Mouse (Mus musculus) spleen, adult 18-20 months (tissue): ENCODE measurements around the gene Asah2.
"Not testable (repeated sequence)": the region's sequence is repeated elsewhere in the genome, so short reads cannot be mapped to it uniquely, and the experiment has no call there.

Source experiments
- DNase-seq, 2 experiments: peaks; one replicate each; pipeline ENCODE4 v3.0.0; 2022; ENCODE audit warnings: mixed read lengths in 2 of 2

The Asah2 gene

DNA sequence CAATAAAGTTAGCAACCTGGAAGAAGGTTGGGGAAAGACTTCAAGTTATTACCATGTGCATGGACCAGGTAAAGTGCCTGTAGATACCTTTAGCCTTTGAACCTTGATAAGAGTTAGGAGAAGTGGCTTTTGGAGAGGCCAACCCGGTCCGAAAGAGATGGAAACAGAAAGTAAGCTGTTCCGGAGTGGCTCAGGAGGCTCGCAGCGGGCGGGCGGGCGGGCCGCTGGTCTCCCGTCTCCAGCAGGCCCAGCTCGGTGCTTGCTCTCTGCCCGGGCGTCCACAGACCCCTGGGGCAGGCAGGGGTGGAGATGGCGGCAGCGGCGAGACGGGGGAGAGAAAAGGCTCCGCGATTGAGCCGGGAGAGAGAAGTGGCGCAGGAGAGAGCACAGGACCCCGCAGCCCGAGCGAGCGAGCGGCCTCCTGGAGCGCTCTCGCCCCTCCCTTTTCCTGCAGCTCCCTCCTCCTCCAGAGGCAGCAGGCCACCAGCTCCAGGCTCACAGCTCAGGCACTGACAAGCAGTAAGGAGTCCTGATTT lies at the start of gene Asah2:
TSS of gene Asah2 (minus strand) at position 441 of the 536 bp plus-strand sequence.
- peak; percentile 38 to 70 for DNase-seq

- no peak for DNase-seq
Measured at GRCm38 (mm10) chr19:32157045-32157444, 49.0 kb upstream of the Asah2 start.

DNA sequence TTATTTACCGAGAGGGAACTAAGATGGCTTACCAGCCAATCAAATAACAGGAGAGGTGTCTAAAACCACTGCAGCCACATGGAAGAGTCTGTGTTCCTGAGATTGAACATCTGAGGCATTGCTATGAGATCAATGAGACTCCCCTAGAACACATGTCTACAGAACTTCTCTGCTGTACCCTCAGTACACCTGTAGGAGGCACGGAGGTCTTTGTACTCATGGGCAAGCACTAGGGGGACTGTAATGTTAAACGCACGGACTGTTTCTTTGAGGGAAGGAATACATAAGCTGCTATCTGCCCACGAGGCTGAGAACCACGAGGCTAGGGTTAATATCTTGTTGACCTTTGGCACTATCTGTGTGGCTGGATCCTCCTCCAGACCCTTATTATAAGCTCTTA lies 44.5 kb upstream of the Asah2 start:
- no peak for DNase-seq

- no peak for DNase-seq
Measured at GRCm38 (mm10) chr19:32148710-32149109, 40.7 kb upstream of the Asah2 start.

- no peak for DNase-seq
Measured at GRCm38 (mm10) chr19:32142383-32142782, 34.4 kb upstream of the Asah2 start.

DNA sequence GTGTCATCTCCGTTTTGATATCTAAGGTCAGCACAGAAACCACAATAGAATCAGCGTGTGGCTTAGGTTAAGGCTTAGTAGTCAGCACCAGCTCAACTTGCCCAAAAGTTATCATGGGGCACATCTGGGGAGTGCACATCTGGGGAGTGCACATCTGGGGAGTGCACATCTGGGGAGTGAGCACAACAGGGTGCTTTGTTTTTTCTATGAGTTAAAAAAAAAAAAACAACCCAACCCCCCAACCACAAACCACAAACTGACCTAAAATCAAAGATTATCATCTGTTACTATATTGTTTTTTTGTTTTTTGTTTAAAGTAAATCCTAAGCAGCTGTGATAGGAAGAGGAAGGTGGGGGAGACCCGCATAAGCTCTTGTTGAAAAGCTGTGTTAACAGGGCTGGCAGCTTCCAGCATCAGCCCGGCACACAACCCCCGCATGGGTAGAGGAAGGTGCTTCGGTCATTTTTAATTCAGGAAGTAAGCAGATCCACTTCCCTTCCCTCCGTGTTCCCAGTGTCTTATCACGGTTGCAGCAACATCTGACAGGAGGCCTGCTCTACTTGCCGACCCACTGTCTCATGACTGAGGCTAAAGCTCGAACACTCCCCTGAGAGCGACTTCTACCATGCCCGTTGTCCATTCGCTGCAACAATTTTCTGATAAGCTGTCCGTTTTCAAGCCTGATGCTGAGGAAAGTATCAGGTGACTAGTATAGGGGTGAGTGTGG lies 30.5 kb upstream of the Asah2 start:
- no peak for DNase-seq

DNA sequence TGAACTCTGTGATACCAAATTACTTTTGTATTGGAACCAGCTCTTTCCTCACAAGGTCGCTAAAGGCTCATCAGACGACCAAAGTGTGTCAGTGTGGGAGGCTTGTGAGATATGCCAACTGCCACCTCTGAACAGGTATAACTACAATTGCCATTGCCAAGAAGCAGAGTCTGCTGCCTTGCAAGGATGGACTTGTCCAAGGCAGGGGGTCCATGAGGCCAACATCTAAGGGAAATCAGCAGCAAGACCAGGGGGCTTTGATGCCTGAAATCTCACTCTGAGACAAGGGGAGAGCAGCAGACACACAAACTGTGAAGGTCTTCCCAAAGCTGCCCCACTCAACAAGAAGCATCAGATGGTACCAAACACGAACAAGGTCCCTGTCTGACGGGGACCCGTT lies 29.9 kb upstream of the Asah2 start:
- DNase-seq, result no peak

- no peak for DNase-seq
Measured at GRCm38 (mm10) chr19:32136888-32137625, 29.0 kb upstream of the Asah2 start.

DNA sequence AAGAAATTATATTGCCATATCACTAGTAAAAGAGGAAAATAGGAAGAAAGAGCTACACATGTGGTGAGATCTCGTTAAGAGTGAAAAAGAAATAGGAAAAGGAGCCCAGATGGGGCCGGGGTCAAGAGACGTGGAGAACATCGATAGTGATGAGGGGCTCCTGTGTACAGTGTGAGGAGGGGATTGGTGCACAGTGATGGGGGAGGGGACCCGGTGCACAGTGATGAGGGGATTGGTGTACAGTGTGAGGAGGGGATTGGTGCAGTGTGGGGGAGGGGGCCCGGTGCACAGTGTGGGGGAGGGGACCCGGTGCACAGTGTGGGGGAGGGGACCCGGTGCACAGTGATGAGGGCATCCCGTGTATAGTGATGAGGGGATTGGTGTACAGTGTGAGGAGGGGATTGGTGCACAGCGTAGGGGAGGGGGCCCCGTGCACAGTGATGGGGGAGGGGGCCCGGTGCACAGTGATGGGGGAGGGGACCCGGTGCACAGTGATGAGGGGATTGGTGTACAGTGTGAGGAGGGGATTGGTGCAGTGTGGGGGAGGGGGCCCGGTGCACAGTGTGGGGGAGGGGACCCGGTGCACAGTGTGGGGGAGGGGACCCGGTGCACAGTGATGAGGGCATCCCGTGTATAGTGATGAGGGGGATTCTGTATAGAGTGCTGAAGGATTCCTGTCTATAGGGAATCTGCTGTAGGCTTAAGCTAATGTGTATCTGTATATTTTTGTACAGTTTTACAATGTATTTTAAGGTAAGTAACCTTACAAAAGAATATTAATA lies 23.9 kb upstream of the Asah2 start:
- DNase-seq, result not testable (repeated sequence)

DNA sequence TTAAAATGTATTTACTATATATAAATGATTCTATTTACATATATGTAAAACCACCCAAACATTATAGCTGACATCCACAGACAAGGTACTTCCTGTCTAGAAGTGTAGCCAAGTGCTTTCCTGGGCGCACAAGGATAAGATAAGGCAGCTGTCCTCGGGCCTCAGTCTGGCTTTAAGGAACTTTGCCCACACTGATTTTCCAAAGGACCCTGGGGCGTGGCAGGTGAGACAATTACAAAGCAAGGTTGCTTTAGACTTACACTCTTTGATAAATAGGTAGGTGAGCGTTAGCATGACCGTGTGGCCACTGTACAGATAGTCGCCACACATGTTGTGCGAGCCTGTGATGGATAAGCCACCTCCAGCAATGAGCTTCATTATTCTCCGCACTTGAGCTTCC lies 21.3 kb upstream of the Asah2 start:
- DNase-seq, result no peak

DNA sequence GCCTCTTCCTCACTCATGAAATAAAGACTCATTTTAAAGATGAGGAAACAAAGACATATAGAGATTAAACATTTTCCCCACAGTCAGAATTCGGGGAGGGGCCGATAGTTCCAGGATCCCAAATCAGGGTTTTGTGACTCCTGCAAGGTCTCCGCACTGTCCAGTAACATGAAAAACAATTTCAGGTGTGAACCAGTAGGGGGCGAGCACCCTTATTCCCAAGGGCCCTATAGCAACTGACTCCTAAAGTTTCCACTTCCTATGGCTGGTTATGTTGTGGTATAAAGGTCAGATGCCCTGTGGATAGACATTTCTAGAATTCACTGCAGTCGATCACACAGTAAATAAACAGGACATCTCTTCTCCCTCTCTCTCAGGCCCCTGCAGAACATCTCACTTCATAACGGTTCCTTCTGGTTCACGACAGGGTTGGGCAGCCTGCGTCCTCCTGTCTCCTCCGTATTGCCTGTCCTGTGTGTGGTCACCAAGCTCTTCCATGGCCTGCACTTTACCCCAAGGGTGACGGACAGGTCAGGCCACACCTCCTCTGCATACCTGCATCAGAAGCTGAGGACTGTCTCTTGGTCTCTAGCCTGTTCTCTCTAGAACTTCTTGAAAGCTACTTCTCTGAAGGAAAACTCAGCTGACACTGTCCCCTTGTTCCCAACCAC lies 19.3 kb upstream of the Asah2 start:
- no peak for DNase-seq

GRCm38 (mm10) chr19:32124155-32124554 lies 16.1 kb upstream of the Asah2 start:
- no peak for DNase-seq

DNA sequence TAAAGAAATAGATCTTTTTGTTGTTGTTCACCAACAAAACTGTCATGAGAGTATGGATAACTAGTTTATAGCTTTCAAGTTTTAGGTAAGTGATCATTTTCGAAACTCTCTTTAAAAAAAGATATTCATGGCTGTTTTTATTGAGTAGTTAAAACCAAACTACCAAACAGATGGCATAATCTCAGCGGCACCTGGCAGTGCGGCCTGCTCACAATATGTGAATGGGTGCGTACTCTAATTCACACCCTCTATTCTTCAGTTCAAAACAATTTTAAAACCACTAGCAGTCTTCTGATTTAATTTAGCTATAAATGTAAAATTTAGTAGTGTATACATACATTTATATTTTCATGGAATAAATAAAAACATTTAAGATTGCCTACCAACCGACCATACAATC lies 15.2 kb upstream of the Asah2 start:
- no peak for DNase-seq

DNA sequence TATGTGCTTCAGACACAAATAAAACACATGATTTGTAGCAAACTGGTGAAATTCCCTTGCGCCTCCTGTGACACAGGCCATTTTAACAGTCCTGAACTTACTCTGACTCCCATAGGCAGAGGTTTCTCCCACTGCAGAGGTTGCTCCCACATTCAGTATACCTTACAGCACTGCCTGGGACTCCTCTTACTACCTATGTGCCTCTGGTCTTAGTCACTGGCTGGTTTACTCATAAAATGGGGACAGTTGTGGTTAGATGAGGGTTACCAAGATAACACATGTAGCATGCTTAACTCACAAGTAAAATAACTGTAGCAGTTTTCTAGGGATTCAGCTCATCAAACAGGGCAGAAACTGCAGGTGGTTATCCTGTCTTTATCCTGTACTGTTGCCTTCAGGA lies 12.8 kb upstream of the Asah2 start:
- DNase-seq, result no peak

- DNase-seq, result no peak
Measured at GRCm38 (mm10) chr19:32119666-32120065, 11.7 kb upstream of the Asah2 start.

GRCm38 (mm10) chr19:32118496-32118895 lies 10.5 kb upstream of the Asah2 start:
- DNase-seq, result no peak

DNA sequence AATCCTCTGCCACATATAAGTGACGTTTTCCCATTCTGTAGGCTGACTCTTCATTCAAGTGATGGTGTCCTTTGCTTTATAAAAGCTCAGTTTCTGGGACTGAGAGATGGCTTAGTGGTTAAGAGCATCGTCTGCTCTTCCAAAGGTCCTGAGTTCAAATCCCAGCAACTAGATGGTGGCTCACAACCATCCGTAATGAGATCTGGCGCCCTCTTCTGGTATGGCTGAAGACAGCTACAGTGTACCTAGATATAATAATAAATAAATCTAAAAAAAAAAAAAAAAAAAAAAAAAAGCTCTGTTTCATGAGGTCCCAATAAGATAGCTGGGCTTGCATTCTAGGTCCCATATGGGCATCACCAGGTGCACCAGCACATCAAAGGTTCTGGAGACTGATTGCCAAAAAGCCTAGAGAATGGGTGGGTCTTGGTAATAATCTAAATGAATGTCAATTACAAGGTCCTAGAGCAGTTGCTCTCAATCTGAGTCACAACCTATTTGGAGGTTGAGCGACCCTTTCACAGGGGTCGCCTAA lies 9.5 kb upstream of the Asah2 start:
- no peak for DNase-seq

DNA sequence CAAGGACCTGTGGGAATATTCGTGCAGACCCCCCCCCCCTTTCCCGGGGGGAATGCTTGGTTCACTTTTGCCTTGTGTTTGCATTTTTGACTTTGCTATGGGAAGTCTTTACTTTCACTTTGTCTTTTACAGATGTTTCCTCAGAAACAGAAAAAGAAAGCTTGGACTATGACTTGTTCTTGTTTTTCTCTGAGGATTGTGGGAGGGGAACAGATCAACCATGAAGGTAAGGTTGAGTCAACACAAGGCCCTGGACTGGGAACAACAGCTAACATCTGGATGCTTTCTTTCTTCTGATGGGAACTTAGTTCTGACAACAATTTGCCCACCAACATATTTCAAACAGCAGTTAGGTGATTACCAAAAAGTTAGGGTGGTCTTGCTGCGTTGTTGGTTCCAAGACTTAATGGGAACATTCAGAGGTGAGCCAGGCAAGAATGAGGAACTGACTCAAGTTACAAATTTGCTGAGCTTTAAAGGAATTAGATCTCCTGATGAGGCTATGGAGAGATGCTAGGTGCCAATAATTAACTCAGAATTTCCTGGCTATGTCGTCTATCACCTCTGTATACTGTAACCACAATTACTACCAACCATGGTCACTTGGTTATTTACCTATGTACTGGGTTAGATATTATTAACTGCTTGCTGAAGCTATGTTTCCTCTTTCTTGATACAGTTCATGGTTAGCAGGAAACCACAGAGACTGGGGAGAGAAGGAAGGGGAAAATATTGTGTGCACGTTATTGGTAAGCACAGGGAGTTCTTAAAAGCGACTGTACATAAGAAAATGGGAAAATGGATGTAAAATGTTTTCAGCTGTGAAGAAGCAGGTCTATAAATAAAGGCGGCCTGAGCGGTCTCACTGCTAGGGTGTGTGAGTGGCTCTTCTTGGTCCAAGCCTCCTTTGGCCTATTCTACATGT lies 4.1 kb upstream of the Asah2 start:
- DNase-seq, result no peak

DNA sequence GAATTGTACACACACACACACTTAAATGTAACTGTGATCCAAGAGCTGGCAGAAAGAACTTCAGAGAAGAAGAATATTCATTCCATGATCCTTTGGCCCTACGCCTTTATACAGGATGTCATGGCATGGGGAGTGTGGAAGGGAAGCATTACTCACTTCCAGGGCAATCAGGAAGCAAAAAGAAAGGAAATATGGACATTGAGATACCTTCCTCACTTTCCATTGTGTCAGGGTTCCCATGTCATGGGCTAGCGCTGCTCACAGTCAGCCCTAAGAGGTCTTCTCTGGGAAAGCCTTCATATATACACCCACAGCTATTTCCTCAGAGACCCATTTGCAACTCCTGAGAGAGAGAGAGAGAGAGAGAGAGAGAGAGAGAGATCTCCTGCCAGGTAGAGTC lies 1.3 kb downstream of the Asah2 start:
- DNase-seq, result no peak

DNA sequence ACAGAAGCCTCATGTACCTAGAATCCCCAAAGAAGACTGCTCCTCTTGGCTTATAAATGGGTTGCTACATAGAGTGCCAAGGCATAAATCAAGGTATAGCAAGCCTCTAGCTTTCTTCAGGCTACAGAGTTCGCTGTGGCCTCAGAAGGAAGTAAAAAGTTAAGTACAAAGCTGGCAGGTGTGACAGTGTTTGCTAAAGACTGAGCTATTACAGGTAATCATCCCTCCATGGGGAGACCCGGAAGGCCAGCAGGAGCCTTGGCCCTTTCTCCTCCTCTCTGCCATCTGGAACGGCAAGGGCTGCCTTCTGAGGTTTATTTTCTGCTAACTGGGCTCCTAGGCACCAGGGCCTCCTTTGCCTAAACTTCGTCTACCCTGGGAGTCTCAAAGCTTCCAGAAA lies 3.8 kb downstream of the Asah2 start:
- no peak for DNase-seq

GRCm38 (mm10) chr19:32102976-32103300 lies 5.1 kb downstream of the Asah2 start:
- DNase-seq, result no peak
